Mouse (Mus musculus): ENCODE measurements around the gene Sacs. TPM values are rescaled to one million over a fixed set of nuclear protein-coding genes. Genes with fewer than 3 reads are reported as not detected.

The Sacs gene
- polyA plus RNA-seq, 1 experiment from 2014 or later = 0.95 TPM

DNA sequence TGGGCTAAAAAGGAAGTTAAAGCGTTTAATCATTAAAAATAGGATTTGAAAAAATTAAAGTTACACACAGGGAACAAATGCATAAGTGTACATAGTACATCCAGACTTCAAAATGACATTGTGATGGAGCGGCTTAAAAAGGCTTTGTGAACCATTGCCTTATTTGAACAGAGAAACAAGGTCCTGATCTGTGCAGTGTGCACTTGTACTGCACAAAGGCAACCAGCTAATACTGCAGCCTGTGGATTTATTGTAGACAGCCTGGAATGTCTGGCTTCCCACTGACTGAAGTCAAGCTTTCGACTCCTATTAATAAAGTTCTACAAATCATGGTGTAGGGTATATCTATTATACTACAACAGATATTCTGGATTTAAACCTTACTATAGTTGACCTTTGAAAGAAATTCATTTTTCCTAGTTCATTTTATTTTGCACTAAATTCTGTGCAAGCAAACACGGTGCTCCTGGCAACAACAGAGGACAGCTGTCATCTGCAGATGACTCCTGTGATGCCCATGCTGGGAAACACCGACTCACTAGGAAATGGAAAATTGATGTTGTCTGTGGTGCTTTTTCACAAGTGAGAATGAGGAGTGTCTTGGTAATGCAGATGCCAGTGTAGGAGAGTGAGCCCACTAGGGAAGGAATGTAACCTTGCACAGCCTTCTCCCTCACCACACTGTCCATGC lies 86.3 kb downstream of the Sacs start:
- H3K4me2 ChIP-seq (replicated peaks; ENCODE audit: low read depth) = no peak overlapping the region
- DNase-seq (ENCODE audit: low spot score) = no peak
- no peak for TF ChIP-seq EP300 (optimal IDR thresholded peaks at IDR 0.05)
- no peak for TF ChIP-seq CTCF (IDR thresholded peaks at IDR 0.05; ENCODE audit: low read depth)
- no peak overlapping the region for H3K27ac ChIP-seq (replicated peaks)
- no peaks in the 10 kb centered on the region for H3K27me3 ChIP-seq (ENCODE audit: control insufficient read depth, insufficient read depth, low read length)
- H3K9me3 ChIP-seq (ENCODE audit: control insufficient read depth, low read length) = no peaks in the 10 kb centered on the region
- no peaks in the 10 kb centered on the region for H3K4me1 ChIP-seq (replicated peaks; ENCODE audit: control insufficient read depth, insufficient read depth)
- H3K9ac ChIP-seq (ENCODE audit: low read length) = no peak overlapping the region
- no peaks in the 10 kb centered on the region for H3K36me3 ChIP-seq (ENCODE audit: control insufficient read depth, insufficient read depth, low read length)
- 52% methylated on average over 5 of the region's 5 CpGs for WGBS
- no peak overlapping the region for H3K4me3 ChIP-seq (ENCODE audit: low read depth, low read length)
- ATAC-seq (ENCODE audit: low FRiP score, low TSS enrichment) = no peak

DNA sequence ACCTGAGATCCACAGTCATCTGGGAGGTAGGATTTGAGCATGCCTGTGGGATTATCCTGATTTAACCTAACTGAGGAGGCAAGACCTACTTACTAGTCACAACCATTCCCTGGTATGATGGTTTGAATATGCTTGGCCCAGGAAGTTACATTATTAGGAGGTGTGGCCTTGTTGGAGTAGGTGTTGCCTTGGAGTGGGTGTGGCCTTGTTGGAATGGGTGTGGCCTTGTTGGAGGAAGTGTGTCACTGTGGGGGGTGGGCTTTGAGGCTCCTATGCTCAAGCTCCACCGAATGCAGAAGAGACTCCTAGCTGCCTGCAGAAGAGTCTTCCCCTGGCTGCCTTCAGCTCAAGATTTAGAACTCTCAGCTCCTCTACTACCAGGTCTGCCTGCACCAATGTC lies 87.9 kb downstream of the Sacs start:
- H3K9ac ChIP-seq (ENCODE audit: low read length) = no peak overlapping the region
- no peaks in the 10 kb centered on the region for H3K27me3 ChIP-seq (ENCODE audit: control insufficient read depth, insufficient read depth, low read length)
- H3K27ac ChIP-seq (replicated peaks) = no peak overlapping the region
- no peaks in the 10 kb centered on the region for H3K36me3 ChIP-seq (ENCODE audit: control insufficient read depth, insufficient read depth, low read length)
- 75% methylated on average over 1 of the region's 1 CpGs for WGBS
- no peaks in the 10 kb centered on the region for H3K4me1 ChIP-seq (replicated peaks; ENCODE audit: control insufficient read depth, insufficient read depth)
- ATAC-seq (ENCODE audit: low FRiP score, low TSS enrichment) = no peak
- H3K4me2 ChIP-seq (replicated peaks; ENCODE audit: low read depth) = no peak overlapping the region
- DNase-seq (ENCODE audit: low spot score) = no peak
- no peaks in the 10 kb centered on the region for H3K9me3 ChIP-seq (ENCODE audit: control insufficient read depth, low read length)
- TF ChIP-seq EP300 (optimal IDR thresholded peaks at IDR 0.05) (no peak), CTCF (IDR thresholded peaks at IDR 0.05; ENCODE audit: low read depth) (no peak)
- no peak overlapping the region for H3K4me3 ChIP-seq (ENCODE audit: low read depth, low read length)

GRCm38 (mm10) chr14:61229763-61230162 lies 91.5 kb downstream of the Sacs start:
- H3K4me3 ChIP-seq (ENCODE audit: low read depth, low read length) = no peak overlapping the region
- no peaks in the 10 kb centered on the region for H3K36me3 ChIP-seq (ENCODE audit: control insufficient read depth, insufficient read depth, low read length)
- no peak overlapping the region for H3K9ac ChIP-seq (ENCODE audit: low read length)
- no peak overlapping the region for H3K27ac ChIP-seq (replicated peaks)
- H3K4me2 ChIP-seq (replicated peaks; ENCODE audit: low read depth) = no peak overlapping the region
- no peaks in the 10 kb centered on the region for H3K27me3 ChIP-seq (ENCODE audit: control insufficient read depth, insufficient read depth, low read length)
- H3K4me1 ChIP-seq (replicated peaks; ENCODE audit: control insufficient read depth, insufficient read depth) = no peaks in the 10 kb centered on the region
- TF ChIP-seq CTCF (IDR thresholded peaks at IDR 0.05; ENCODE audit: low read depth) (no peak), EP300 (optimal IDR thresholded peaks at IDR 0.05) (no peak)
- WGBS = 75% methylated on average over 5 of the region's 5 CpGs
- H3K9me3 ChIP-seq (ENCODE audit: control insufficient read depth, low read length) = no peaks in the 10 kb centered on the region
- ATAC-seq (ENCODE audit: low FRiP score, low TSS enrichment) (no peak), DNase-seq (ENCODE audit: low spot score) (no peak)

DNA sequence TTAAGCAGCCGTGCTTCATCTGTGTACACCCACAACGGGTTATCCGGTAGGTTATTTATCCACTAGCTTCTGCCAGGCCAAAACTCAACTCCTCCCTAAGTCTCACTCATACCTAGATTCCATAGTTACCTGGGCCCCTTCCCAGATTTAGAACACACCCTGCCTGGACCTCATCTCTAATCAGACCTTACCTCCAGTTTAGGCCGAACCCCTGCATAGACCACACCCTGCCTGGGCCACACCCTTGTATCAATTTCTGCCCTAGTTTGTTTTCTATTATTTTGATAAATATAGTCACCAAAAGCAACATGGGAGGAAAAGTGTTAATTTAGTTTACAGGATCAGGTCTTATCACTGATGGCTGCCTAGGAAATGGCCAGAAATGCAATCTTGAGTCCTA lies 91.9 kb downstream of the Sacs start:
- Histone ChIP-seq H3K36me3 (ENCODE audit: control insufficient read depth, insufficient read depth, low read length) (no peaks in the 10 kb centered on the region), H3K9ac (ENCODE audit: low read length) (no peak overlapping the region), H3K27ac (replicated peaks) (no peak overlapping the region), H3K4me1 (replicated peaks; ENCODE audit: control insufficient read depth, insufficient read depth) (no peaks in the 10 kb centered on the region), H3K4me3 (ENCODE audit: low read depth, low read length) (no peak overlapping the region), H3K27me3 (ENCODE audit: control insufficient read depth, insufficient read depth, low read length) (no peaks in the 10 kb centered on the region), H3K4me2 (replicated peaks; ENCODE audit: low read depth) (no peak overlapping the region), H3K9me3 (ENCODE audit: control insufficient read depth, low read length) (no peaks in the 10 kb centered on the region)
- WGBS = 78% methylated on average over 4 of the region's 4 CpGs
- no peak for DNase-seq (ENCODE audit: low spot score)
- no peak for TF ChIP-seq EP300 (optimal IDR thresholded peaks at IDR 0.05)
- TF ChIP-seq CTCF (IDR thresholded peaks at IDR 0.05; ENCODE audit: low read depth) = no peak
- ATAC-seq (ENCODE audit: low FRiP score, low TSS enrichment) = no peak

DNA sequence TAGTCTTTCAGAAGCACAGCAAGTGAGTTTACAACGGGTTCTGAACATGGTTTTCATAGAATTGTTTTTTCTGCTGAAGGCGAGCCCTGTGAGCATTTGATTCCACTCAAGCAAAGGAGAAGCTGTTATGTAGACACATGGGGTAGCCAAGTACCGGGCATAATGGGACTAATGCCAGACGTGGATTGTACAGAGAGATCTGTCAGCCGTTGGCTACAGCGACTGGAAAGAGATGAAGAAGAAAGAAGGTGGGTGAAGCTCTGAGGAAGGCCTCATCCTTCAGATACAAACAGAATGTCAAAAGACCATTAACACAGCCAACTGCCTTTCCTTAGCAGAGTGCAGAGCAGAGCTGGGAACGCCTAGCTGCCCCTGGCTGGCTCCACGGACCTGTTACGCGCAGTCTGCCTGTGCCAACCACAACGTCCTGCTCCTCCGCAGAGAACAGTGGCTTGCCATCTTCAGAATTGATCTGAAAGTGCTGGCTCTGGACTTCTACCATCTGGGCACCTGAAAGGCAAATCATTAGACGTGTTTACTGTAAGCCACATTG lies 93.8 kb downstream of the Sacs start:
- Histone ChIP-seq H3K9ac (ENCODE audit: low read length) (no peak overlapping the region), H3K4me2 (replicated peaks; ENCODE audit: low read depth) (no peak overlapping the region), H3K36me3 (ENCODE audit: control insufficient read depth, insufficient read depth, low read length) (no peaks in the 10 kb centered on the region), H3K4me1 (replicated peaks; ENCODE audit: control insufficient read depth, insufficient read depth) (no peaks in the 10 kb centered on the region), H3K4me3 (ENCODE audit: low read depth, low read length) (no peak overlapping the region), H3K27me3 (ENCODE audit: control insufficient read depth, insufficient read depth, low read length) (no peaks in the 10 kb centered on the region), H3K27ac (replicated peaks) (no peak overlapping the region), H3K9me3 (ENCODE audit: control insufficient read depth, low read length) (no peaks in the 10 kb centered on the region)
- 68% methylated on average over 13 of the region's 13 CpGs for WGBS
- TF ChIP-seq EP300 (optimal IDR thresholded peaks at IDR 0.05) (no peak), CTCF (IDR thresholded peaks at IDR 0.05; ENCODE audit: low read depth) (no peak)
- no peak for DNase-seq (ENCODE audit: low spot score)
- ATAC-seq (ENCODE audit: low FRiP score, low TSS enrichment) = peak; percentile 35; the same call in 1 of the 2 replicates

- 39% methylated on average over 5 of the region's 5 CpGs for WGBS
- DNase-seq (ENCODE audit: low spot score) (no peak), ATAC-seq (ENCODE audit: low FRiP score, low TSS enrichment) (no peak)
- no peak overlapping the region for H3K4me2 ChIP-seq (replicated peaks; ENCODE audit: low read depth)
- H3K36me3 ChIP-seq (ENCODE audit: control insufficient read depth, insufficient read depth, low read length) = no peaks in the 10 kb centered on the region
- no peak overlapping the region for H3K4me3 ChIP-seq (ENCODE audit: low read depth, low read length)
- H3K4me1 ChIP-seq (replicated peaks; ENCODE audit: control insufficient read depth, insufficient read depth) = no peaks in the 10 kb centered on the region
- TF ChIP-seq CTCF (IDR thresholded peaks at IDR 0.05; ENCODE audit: low read depth) = no peak
- no peak for TF ChIP-seq EP300 (optimal IDR thresholded peaks at IDR 0.05)
- no peak overlapping the region for H3K27ac ChIP-seq (replicated peaks)
- H3K9ac ChIP-seq (ENCODE audit: low read length) = no peak overlapping the region
- H3K27me3 ChIP-seq (ENCODE audit: control insufficient read depth, insufficient read depth, low read length) = no peaks in the 10 kb centered on the region
- H3K9me3 ChIP-seq (ENCODE audit: control insufficient read depth, low read length) = no peaks in the 10 kb centered on the region
These were observed 97.7 kb downstream of the Sacs start for GRCm38 (mm10) chr14:61235846-61236474.
